Mouse (Mus musculus): ENCODE measurements at regions not wholly inside any gene's neighbourhood (a gene's known extent, or its start where the extent isn't known, plus 50 kb on each side); places are given as distances from the start of the nearest gene placed in this dataset.
A peak's percentile ranks its signal among the peaks of the same experiment; 100 is the strongest.

GRCm38 (mm10) chr19:59646656-59647055, 188.5 kb downstream of the Emx2 start:
- DNase-seq: no peak

GRCm38 (mm10) chr19:59649421-59649820, 191.2 kb downstream of the Emx2 start:
- DNase-seq: no peak

- DNase-seq: no peak
Measured at GRCm38 (mm10) chr19:59650611-59651329, 192.6 kb downstream of the Emx2 start.

- no peak for DNase-seq
Measured at GRCm38 (mm10) chr19:59653631-59654367, 195.6 kb downstream of the Emx2 start.

GRCm38 (mm10) chr19:59655321-59655720, 197.1 kb downstream of the Emx2 start:
- no peak for DNase-seq

- DNase-seq: no peak
Measured at GRCm38 (mm10) chr19:59669793-59670192, 211.6 kb downstream of the Emx2 start.

- DNase-seq: no peak
Measured at GRCm38 (mm10) chr19:59673537-59673936, 215.4 kb downstream of the Emx2 start.

- DNase-seq: no peak
Measured at GRCm38 (mm10) chr19:59679191-59679590, 221.0 kb downstream of the Emx2 start.

- DNase-seq: peak; percentile 62 to 76
Measured at GRCm38 (mm10) chr19:59680356-59680755, 222.2 kb downstream of the Emx2 start.

- no peak for DNase-seq
Measured at GRCm38 (mm10) chr19:59684292-59684691, 226.1 kb downstream of the Emx2 start.

- DNase-seq: no peak
Measured at GRCm38 (mm10) chr19:59685826-59686717, 227.9 kb downstream of the Emx2 start.

GRCm38 (mm10) chr19:59687206-59687605, 229.0 kb downstream of the Emx2 start:
- no peak for DNase-seq

- no peak for DNase-seq
Measured at GRCm38 (mm10) chr19:59687681-59688080, 229.5 kb downstream of the Emx2 start.

- no peak for DNase-seq
Measured at GRCm38 (mm10) chr19:59691541-59692096, 233.4 kb downstream of the Emx2 start.

- no peak for DNase-seq
Measured at GRCm38 (mm10) chr19:59697628-59698027, 239.5 kb downstream of the Emx2 start.

GRCm38 (mm10) chr19:59700187-59700586, 242.0 kb downstream of the Emx2 start:
- no peak for DNase-seq

- DNase-seq: no peak
Measured at GRCm38 (mm10) chr19:59707106-59707505, 236.3 kb downstream of the Rab11fip2 start.

- no peak for DNase-seq
Measured at GRCm38 (mm10) chr19:59709180-59709579, 234.3 kb downstream of the Rab11fip2 start.

- no peak for DNase-seq
Measured at GRCm38 (mm10) chr19:59715086-59715485, 228.4 kb downstream of the Rab11fip2 start.

GRCm38 (mm10) chr19:59717813-59718483, 225.5 kb downstream of the Rab11fip2 start:
- no peak for DNase-seq

GRCm38 (mm10) chr19:59738541-59738940, 204.9 kb downstream of the Rab11fip2 start:
- no peak for DNase-seq

GRCm38 (mm10) chr19:59742946-59743345, 200.5 kb downstream of the Rab11fip2 start:
- no peak for DNase-seq

Measured in thymus, adult 18-20 months (tissue).